Mouse (Mus musculus): ENCODE data around the gene Tbck. TPM values are rescaled to one million over a fixed set of nuclear protein-coding genes. Genes with fewer than 3 reads are reported as not detected.

Tbck gene
- total and polyA plus RNA-seq, 3 experiments, result 3.7 to 14.0 (median 13.4) TPM

GRCm38 (mm10) chr3:132851841-132852728, 168.1 kb downstream of the Tbck start:
- H3K36me3 ChIP-seq (ENCODE audit: control insufficient read depth, insufficient read depth, low read length), result no peaks in the 10 kb centered on the region
- intact Hi-C loops (cut with DNase I), result no loop called here
- WGBS, result 64% methylated on average over 28 of the region's 28 CpGs
- TF ChIP-seq CTCF (IDR thresholded peaks at IDR 0.05), result no peak
- no peak for TF ChIP-seq POLR2A (IDR thresholded peaks at IDR 0.05; ENCODE audit: insufficient read depth, low read depth, low read length)
- TF ChIP-seq EP300 (IDR thresholded peaks at IDR 0.05; ENCODE audit: insufficient read depth, low read depth, low read length), result no peak
- H3K27ac ChIP-seq, result no peak overlapping the region
- no peak overlapping the region for H3K9ac ChIP-seq (ENCODE audit: low read depth, low read length)
- no peak for DNase-seq
- no peaks in the 10 kb centered on the region for H3K27me3 ChIP-seq (ENCODE audit: control insufficient read depth, insufficient read depth, low read length)
- no peak overlapping the region for H3K4me3 ChIP-seq
- H3K79me2 ChIP-seq (replicated peaks; ENCODE audit: control insufficient read depth, insufficient read depth, low read length), result no peaks in the 10 kb centered on the region
- H3K4me1 ChIP-seq (ENCODE audit: control insufficient read depth, insufficient read depth, low read length), result no peaks in the 10 kb centered on the region

- Histone ChIP-seq H3K79me2 (replicated peaks; ENCODE audit: control insufficient read depth, insufficient read depth, low read length) (no peaks in the 10 kb centered on the region), H3K9ac (ENCODE audit: low read depth, low read length) (no peak overlapping the region), H3K36me3 (ENCODE audit: control insufficient read depth, insufficient read depth, low read length) (no peaks in the 10 kb centered on the region), H3K27me3 (ENCODE audit: control insufficient read depth, insufficient read depth, low read length) (no peaks in the 10 kb centered on the region), H3K4me3 (no peak overlapping the region), H3K4me1 (ENCODE audit: control insufficient read depth, insufficient read depth, low read length) (no peaks in the 10 kb centered on the region), H3K27ac (no peak overlapping the region)
- WGBS, result 85% methylated on average over 9 of the region's 9 CpGs
- no peak for TF ChIP-seq POLR2A (IDR thresholded peaks at IDR 0.05; ENCODE audit: insufficient read depth, low read depth, low read length)
- no peak for TF ChIP-seq EP300 (IDR thresholded peaks at IDR 0.05; ENCODE audit: insufficient read depth, low read depth, low read length)
- TF ChIP-seq CTCF (IDR thresholded peaks at IDR 0.05), result no peak
- no peak for DNase-seq
- intact Hi-C loops (cut with DNase I), result no loop called here
These were observed 170.3 kb downstream of the Tbck start for GRCm38 (mm10) chr3:132854271-132854670.

GRCm38 (mm10) chr3:132855458-132856212, 171.7 kb downstream of the Tbck start:
- H3K27me3 ChIP-seq (ENCODE audit: control insufficient read depth, insufficient read depth, low read length), result no peaks in the 10 kb centered on the region
- WGBS, result 56% methylated on average over 9 of the region's 9 CpGs
- TF ChIP-seq POLR2A (IDR thresholded peaks at IDR 0.05; ENCODE audit: insufficient read depth, low read depth, low read length) (no peak), CTCF (IDR thresholded peaks at IDR 0.05) (no peak)
- no peak overlapping the region for H3K27ac ChIP-seq
- no peaks in the 10 kb centered on the region for H3K4me1 ChIP-seq (ENCODE audit: control insufficient read depth, insufficient read depth, low read length)
- no peak for DNase-seq
- intact Hi-C loops (cut with DNase I), result no loop called here
- H3K36me3 ChIP-seq (ENCODE audit: control insufficient read depth, insufficient read depth, low read length), result no peaks in the 10 kb centered on the region
- H3K4me3 ChIP-seq, result no peak overlapping the region
- H3K9ac ChIP-seq (ENCODE audit: low read depth, low read length), result no peak overlapping the region
- H3K79me2 ChIP-seq (replicated peaks; ENCODE audit: control insufficient read depth, insufficient read depth, low read length), result no peaks in the 10 kb centered on the region

DNA sequence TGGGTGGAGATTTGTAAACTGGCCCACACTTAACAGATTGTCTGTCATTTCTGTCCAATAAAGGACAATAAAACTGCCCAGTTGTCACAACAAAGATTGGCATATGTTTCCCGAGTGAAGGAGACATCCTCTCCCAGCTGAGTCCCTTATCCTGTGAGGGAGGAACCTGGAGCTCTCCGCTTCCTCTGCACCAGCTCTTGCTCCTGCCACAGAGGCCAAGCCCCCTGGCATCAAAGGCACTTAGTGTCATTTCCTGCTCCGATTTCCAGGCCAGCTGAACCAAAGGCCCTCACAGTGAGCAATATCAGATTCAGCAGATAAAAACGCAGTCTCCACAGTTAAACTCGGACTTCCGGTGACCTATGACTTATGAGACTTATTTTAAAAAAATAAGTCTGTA, 172.7 kb downstream of the Tbck start:
- no peak for TF ChIP-seq POLR2A (IDR thresholded peaks at IDR 0.05; ENCODE audit: insufficient read depth, low read depth, low read length)
- no peak for TF ChIP-seq EP300 (IDR thresholded peaks at IDR 0.05; ENCODE audit: insufficient read depth, low read depth, low read length)
- no peak for TF ChIP-seq CTCF (IDR thresholded peaks at IDR 0.05)
- no peak for DNase-seq
- intact Hi-C loops (cut with DNase I), result no loop called here
- 37% methylated on average over 6 of the region's 6 CpGs for WGBS
- Histone ChIP-seq H3K79me2 (replicated peaks; ENCODE audit: control insufficient read depth, insufficient read depth, low read length) (no peaks in the 10 kb centered on the region), H3K36me3 (ENCODE audit: control insufficient read depth, insufficient read depth, low read length) (no peaks in the 10 kb centered on the region), H3K27ac (no peak overlapping the region), H3K27me3 (ENCODE audit: control insufficient read depth, insufficient read depth, low read length) (no peaks in the 10 kb centered on the region), H3K9ac (ENCODE audit: low read depth, low read length) (no peak overlapping the region), H3K4me1 (ENCODE audit: control insufficient read depth, insufficient read depth, low read length) (no peaks in the 10 kb centered on the region), H3K4me3 (no peak overlapping the region)

GRCm38 (mm10) chr3:132858849-132859248, 174.9 kb downstream of the Tbck start:
- H3K79me2 ChIP-seq (replicated peaks; ENCODE audit: control insufficient read depth, insufficient read depth, low read length), result no peaks in the 10 kb centered on the region
- H3K36me3 ChIP-seq (ENCODE audit: control insufficient read depth, insufficient read depth, low read length), result no peaks in the 10 kb centered on the region
- no peak for DNase-seq
- H3K4me1 ChIP-seq (ENCODE audit: control insufficient read depth, insufficient read depth, low read length), result no peaks in the 10 kb centered on the region
- no peak overlapping the region for H3K4me3 ChIP-seq
- TF ChIP-seq EP300 (IDR thresholded peaks at IDR 0.05; ENCODE audit: insufficient read depth, low read depth, low read length), result no peak
- TF ChIP-seq POLR2A (IDR thresholded peaks at IDR 0.05; ENCODE audit: insufficient read depth, low read depth, low read length), result no peak
- TF ChIP-seq CTCF (IDR thresholded peaks at IDR 0.05), result no peak
- H3K9ac ChIP-seq (ENCODE audit: low read depth, low read length), result no peak overlapping the region
- WGBS, result 76% methylated on average over 11 of the region's 11 CpGs
- intact Hi-C loops (cut with DNase I), result no loop called here
- H3K27ac ChIP-seq, result no peak overlapping the region
- H3K27me3 ChIP-seq (ENCODE audit: control insufficient read depth, insufficient read depth, low read length), result no peaks in the 10 kb centered on the region

- WGBS, result 41% methylated on average over 7 of the region's 7 CpGs
- intact Hi-C loops (cut with DNase I), result no loop called here
- H3K9ac ChIP-seq (ENCODE audit: low read depth, low read length), result no peak overlapping the region
These were observed 175.6 kb downstream of the Tbck start for GRCm38 (mm10) chr3:132859573-132859972.

More at GRCm38 (mm10) chr3:132859573-132859972, 175.6 kb downstream of the Tbck start:
- TF ChIP-seq POLR2A (IDR thresholded peaks at IDR 0.05; ENCODE audit: insufficient read depth, low read depth, low read length), result no peak
- no peak for TF ChIP-seq CTCF (IDR thresholded peaks at IDR 0.05)
- TF ChIP-seq EP300 (IDR thresholded peaks at IDR 0.05; ENCODE audit: insufficient read depth, low read depth, low read length), result no peak
- Histone ChIP-seq H3K79me2 (replicated peaks; ENCODE audit: control insufficient read depth, insufficient read depth, low read length) (no peaks in the 10 kb centered on the region), H3K27me3 (ENCODE audit: control insufficient read depth, insufficient read depth, low read length) (no peaks in the 10 kb centered on the region), H3K27ac (no peak overlapping the region), H3K4me3 (no peak overlapping the region), H3K4me1 (ENCODE audit: control insufficient read depth, insufficient read depth, low read length) (no peaks in the 10 kb centered on the region), H3K36me3 (ENCODE audit: control insufficient read depth, insufficient read depth, low read length) (no peaks in the 10 kb centered on the region)
- no peak for DNase-seq

All from heart, adult 2 months (tissue).